Mouse (Mus musculus): ENCODE data around the gene Nlrp3. TPM values are rescaled to one million over a fixed set of nuclear protein-coding genes. Genes with fewer than 3 reads are reported as not detected.

Nlrp3 gene
- polyA plus RNA-seq, 1 experiment from 2014 or later = 0.12 TPM

DNA sequence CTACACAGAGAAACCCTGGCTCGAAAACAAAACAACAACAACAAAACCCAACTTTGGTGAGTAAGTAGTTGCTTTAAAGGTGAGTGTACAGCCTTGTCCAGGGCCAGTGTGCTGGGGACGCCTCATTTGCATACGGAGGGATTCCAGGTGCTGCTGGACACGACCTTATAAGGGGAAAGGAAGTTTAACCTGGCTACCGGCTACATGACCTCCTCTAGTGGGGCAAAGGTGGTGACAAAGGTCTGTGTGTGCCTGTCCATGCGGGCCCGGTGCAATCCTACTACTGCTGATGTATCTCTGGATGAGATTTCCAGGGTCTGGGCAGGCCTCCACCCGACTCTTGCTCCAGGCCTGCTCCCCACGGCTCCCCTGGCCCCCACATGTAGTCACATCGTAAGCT is 28.6 kb upstream of the Nlrp3 start:
- Histone ChIP-seq H3K9me3 (ENCODE audit: control insufficient read depth, low read length) (no peaks in the 10 kb centered on the region), H3K27me3 (replicated peaks; ENCODE audit: control insufficient read depth, insufficient read depth, low read length) (no peaks in the 10 kb centered on the region), H3K4me2 (ENCODE audit: low read length) (no peak overlapping the region), H3K4me3 (ENCODE audit: low read depth, low read length) (no peak overlapping the region), H3K36me3 (ENCODE audit: control insufficient read depth, insufficient read depth, low read length) (peaks cover 9% of the 10 kb centered on the region), H3K9ac (ENCODE audit: low read length) (no peak overlapping the region), H3K4me1 (replicated peaks; ENCODE audit: control insufficient read depth, insufficient read depth, low read length) (no peaks in the 10 kb centered on the region), H3K27ac (ENCODE audit: low read depth) (no peak overlapping the region)
- WGBS = 88% methylated on average over 10 of the region's 10 CpGs
- ATAC-seq (replicated peaks; ENCODE audit: low FRiP score, low TSS enrichment, low read depth) (no peak), DNase-seq (ENCODE audit: low spot score) (no peak)

DNA sequence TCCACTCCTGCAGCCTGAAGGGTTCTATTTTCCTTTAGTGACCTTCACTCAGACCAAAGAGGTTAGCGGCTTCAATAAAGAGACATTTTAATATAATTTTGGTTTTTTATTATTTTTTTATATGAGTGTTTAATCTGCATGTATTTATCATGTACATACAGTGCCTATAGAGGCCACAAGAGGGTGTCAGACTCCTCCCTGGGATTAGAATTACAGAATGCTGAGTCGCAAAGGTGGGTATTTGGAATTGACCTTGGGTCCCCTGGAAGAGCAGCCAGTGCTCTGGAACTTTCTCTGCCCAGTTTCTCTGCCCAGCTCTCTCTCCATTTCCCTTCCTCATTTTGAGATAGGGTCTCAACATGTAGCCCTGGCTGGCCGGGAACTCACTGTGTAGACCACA is 27.8 kb upstream of the Nlrp3 start:
- Histone ChIP-seq H3K9ac (ENCODE audit: low read length) (no peak overlapping the region), H3K4me2 (ENCODE audit: low read length) (no peak overlapping the region), H3K9me3 (ENCODE audit: control insufficient read depth, low read length) (no peaks in the 10 kb centered on the region), H3K36me3 (ENCODE audit: control insufficient read depth, insufficient read depth, low read length) (peaks cover 9% of the 10 kb centered on the region), H3K4me1 (replicated peaks; ENCODE audit: control insufficient read depth, insufficient read depth, low read length) (0 out of 2 replicates have a peak, but pooled peaks cover 3% of the 10 kb centered on the region), H3K4me3 (ENCODE audit: low read depth, low read length) (no peak overlapping the region), H3K27me3 (replicated peaks; ENCODE audit: control insufficient read depth, insufficient read depth, low read length) (no peaks in the 10 kb centered on the region), H3K27ac (ENCODE audit: low read depth) (no peak overlapping the region)
- WGBS = 84% methylated on average over 3 of the region's 3 CpGs
- DNase-seq (ENCODE audit: low spot score) (no peak), ATAC-seq (replicated peaks; ENCODE audit: low FRiP score, low TSS enrichment, low read depth) (no peak)

DNA sequence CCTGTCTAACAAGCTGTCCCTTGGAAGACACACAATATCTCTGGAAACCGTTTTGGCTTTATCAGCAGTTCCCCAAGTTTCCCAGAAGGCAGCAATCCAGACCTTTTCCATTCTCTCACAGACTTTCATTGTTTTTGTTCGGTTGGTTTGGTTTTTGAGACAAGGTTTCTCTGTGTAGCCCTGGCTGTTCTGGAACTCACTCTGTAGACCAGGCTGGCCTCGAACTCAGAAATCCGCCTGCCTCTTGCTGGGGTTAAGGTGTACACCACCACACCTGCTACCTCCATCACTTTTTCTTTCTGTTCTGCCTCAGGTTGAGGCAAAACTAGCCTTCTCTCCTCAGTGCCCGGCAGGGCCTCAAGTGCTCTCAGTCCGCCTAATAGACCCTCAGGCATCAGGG is 27.0 kb upstream of the Nlrp3 start:
- no peak overlapping the region for H3K27ac ChIP-seq (ENCODE audit: low read depth)
- no peaks in the 10 kb centered on the region for H3K27me3 ChIP-seq (replicated peaks; ENCODE audit: control insufficient read depth, insufficient read depth, low read length)
- DNase-seq (ENCODE audit: low spot score) = no peak
- 0 out of 2 replicates have a peak, but pooled peaks cover 3% of the 10 kb centered on the region for H3K4me1 ChIP-seq (replicated peaks; ENCODE audit: control insufficient read depth, insufficient read depth, low read length)
- H3K9me3 ChIP-seq (ENCODE audit: control insufficient read depth, low read length) = no peaks in the 10 kb centered on the region
- H3K36me3 ChIP-seq (ENCODE audit: control insufficient read depth, insufficient read depth, low read length) = peaks cover 9% of the 10 kb centered on the region
- WGBS = 61% methylated on average over 6 of the region's 6 CpGs
- H3K4me2 ChIP-seq (ENCODE audit: low read length) = no peak overlapping the region
- no peak overlapping the region for H3K9ac ChIP-seq (ENCODE audit: low read length)
- ATAC-seq (replicated peaks; ENCODE audit: low FRiP score, low TSS enrichment, low read depth) = no peak
- H3K4me3 ChIP-seq (ENCODE audit: low read depth, low read length) = no peak overlapping the region

DNA sequence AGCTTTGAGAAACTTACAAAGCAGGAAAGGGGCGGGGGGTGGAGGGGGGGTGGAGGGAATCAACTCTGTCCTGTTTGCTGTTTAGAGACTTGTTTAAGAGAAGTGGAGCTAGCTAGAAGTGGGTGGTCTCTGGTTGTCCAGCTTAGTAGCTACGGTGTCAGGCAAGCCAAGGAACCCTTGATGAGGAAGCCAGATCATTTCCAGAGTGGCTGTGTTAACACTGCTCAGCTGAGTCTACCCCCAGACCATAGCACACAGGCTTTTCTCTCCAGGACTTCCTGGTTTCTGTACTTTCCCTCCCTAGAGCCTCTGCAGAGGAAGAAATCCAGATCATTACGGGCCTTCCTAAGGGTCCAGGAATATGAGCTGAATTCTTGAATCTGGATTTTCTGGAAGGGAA is 26.6 kb upstream of the Nlrp3 start:
- H3K27ac ChIP-seq (ENCODE audit: low read depth) = no peak overlapping the region
- DNase-seq (ENCODE audit: low spot score) (no peak), ATAC-seq (replicated peaks; ENCODE audit: low FRiP score, low TSS enrichment, low read depth) (no peak)
- 47% methylated on average over 3 of the region's 3 CpGs for WGBS
- H3K4me2 ChIP-seq (ENCODE audit: low read length) = no peak overlapping the region
- H3K4me3 ChIP-seq (ENCODE audit: low read depth, low read length) = no peak overlapping the region
- H3K27me3 ChIP-seq (replicated peaks; ENCODE audit: control insufficient read depth, insufficient read depth, low read length) = no peaks in the 10 kb centered on the region
- no peak overlapping the region for H3K9ac ChIP-seq (ENCODE audit: low read length)
- H3K4me1 ChIP-seq (replicated peaks; ENCODE audit: control insufficient read depth, insufficient read depth, low read length) = 0 out of 2 replicates have a peak, but pooled peaks cover 3% of the 10 kb centered on the region
- H3K36me3 ChIP-seq (ENCODE audit: control insufficient read depth, insufficient read depth, low read length) = peaks cover 8% of the 10 kb centered on the region
- no peaks in the 10 kb centered on the region for H3K9me3 ChIP-seq (ENCODE audit: control insufficient read depth, low read length)

DNA sequence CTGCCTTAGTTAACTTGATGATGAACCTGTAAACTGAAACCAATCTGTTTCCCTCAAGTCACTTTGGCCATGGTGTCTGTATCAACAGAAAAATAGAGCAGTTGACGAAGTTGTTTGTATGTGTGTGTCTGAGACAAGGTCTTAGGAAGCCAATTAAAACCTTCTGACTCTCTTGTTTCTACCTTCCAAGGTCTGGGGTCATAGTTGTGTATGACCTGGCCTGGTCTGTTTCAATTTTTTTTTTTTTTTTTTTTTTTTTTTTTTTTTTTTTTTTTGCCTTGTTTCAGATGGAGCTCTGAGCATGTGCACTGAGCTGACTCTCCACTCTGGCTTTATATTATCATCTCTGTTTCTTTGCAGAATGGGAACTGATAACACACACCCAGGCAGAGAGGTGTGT is 23.9 kb upstream of the Nlrp3 start:
- no peaks in the 10 kb centered on the region for H3K36me3 ChIP-seq (ENCODE audit: control insufficient read depth, insufficient read depth, low read length)
- 94% methylated on average over 1 of the region's 1 CpGs for WGBS
- DNase-seq (ENCODE audit: low spot score) = no peak

DNA sequence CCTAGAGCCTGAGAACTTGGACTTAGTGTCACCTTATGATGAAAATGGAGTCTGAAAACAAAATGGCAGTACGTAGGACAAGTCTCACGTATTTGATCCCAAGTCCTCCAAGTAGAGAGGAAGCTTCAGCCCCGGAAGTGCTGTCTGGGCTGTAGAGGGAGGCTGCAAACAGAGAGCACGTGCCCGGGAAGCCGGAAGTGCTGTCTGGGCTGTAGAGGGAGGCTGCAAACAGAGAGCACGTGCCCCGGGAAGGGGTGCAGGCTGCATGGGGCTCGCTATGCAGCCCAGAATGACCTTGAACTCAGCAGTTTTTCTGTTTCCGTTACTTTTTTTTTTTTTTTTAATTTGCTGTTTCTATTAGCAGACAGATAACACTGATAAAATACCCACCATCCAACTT is 23.1 kb upstream of the Nlrp3 start:
- Histone ChIP-seq H3K4me3 (ENCODE audit: low read depth, low read length) (no peak overlapping the region), H3K4me1 (replicated peaks; ENCODE audit: control insufficient read depth, insufficient read depth, low read length) (0 out of 2 replicates have a peak, but pooled peaks cover 3% of the 10 kb centered on the region), H3K9me3 (ENCODE audit: control insufficient read depth, low read length) (no peaks in the 10 kb centered on the region), H3K27ac (ENCODE audit: low read depth) (no peak overlapping the region), H3K27me3 (replicated peaks; ENCODE audit: control insufficient read depth, insufficient read depth, low read length) (no peaks in the 10 kb centered on the region), H3K36me3 (ENCODE audit: control insufficient read depth, insufficient read depth, low read length) (no peaks in the 10 kb centered on the region), H3K4me2 (ENCODE audit: low read length) (no peak overlapping the region), H3K9ac (ENCODE audit: low read length) (no peak overlapping the region)
- ATAC-seq (replicated peaks; ENCODE audit: low FRiP score, low TSS enrichment, low read depth) (no peak), DNase-seq (ENCODE audit: low spot score) (no peak)
- WGBS = 39% methylated on average over 10 of the region's 10 CpGs

More for the DNA sequence above, 23.9 kb upstream of the Nlrp3 start:
- no peak overlapping the region for H3K4me2 ChIP-seq (ENCODE audit: low read length)
- H3K4me3 ChIP-seq (ENCODE audit: low read depth, low read length) = no peak overlapping the region
- no peak overlapping the region for H3K9ac ChIP-seq (ENCODE audit: low read length)
- H3K27me3 ChIP-seq (replicated peaks; ENCODE audit: control insufficient read depth, insufficient read depth, low read length) = no peaks in the 10 kb centered on the region
- no peak for ATAC-seq (replicated peaks; ENCODE audit: low FRiP score, low TSS enrichment, low read depth)
- 0 out of 2 replicates have a peak, but pooled peaks cover 3% of the 10 kb centered on the region for H3K4me1 ChIP-seq (replicated peaks; ENCODE audit: control insufficient read depth, insufficient read depth, low read length)
- no peaks in the 10 kb centered on the region for H3K9me3 ChIP-seq (ENCODE audit: control insufficient read depth, low read length)
- no peak overlapping the region for H3K27ac ChIP-seq (ENCODE audit: low read depth)

DNA sequence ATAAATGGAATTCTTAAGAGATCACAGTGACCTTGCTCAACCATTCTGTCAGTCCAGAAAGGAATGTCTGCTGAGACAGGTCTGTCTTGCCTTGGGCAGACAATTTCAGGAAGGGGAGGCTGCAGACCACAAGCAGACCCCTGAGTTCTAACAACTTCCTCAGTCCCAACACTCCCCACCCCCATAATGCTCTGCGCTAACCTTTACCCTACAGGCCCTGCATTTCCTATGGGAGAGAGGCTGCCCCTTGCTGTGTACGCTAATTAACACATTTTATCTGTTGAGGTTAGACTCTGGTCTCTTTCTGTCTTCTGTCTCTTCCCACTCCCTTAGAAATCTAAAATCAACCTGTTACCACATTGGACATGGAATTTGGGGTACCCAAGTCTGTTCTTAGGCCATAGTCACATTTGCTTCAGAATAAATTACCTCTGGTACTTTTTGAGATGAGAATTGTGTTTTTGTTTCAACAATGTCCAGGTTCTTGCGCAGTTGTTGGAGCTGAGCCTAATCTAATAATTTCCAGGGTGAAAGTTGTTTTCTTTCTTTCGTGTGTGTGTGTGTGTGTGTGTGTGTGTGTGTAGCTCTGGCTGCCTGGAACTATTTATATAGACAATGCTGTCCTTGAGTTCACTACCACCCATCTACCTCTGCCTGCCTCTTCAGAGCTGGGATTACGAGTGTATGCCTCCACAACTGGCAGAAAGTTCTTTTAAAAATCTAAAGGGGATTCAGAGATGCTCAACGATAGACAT is 21.4 kb upstream of the Nlrp3 start:
- no peaks in the 10 kb centered on the region for H3K36me3 ChIP-seq (ENCODE audit: control insufficient read depth, insufficient read depth, low read length)
- no peak for ATAC-seq (replicated peaks; ENCODE audit: low FRiP score, low TSS enrichment, low read depth)
- no peak overlapping the region for H3K9ac ChIP-seq (ENCODE audit: low read length)
- H3K4me3 ChIP-seq (ENCODE audit: low read depth, low read length) = no peak overlapping the region
- WGBS = 65% methylated on average over 6 of the region's 6 CpGs
- H3K27me3 ChIP-seq (replicated peaks; ENCODE audit: control insufficient read depth, insufficient read depth, low read length) = no peaks in the 10 kb centered on the region
- no peak for DNase-seq (ENCODE audit: low spot score)
- H3K4me1 ChIP-seq (replicated peaks; ENCODE audit: control insufficient read depth, insufficient read depth, low read length) = 0 out of 2 replicates have a peak, but pooled peaks cover 3% of the 10 kb centered on the region
- H3K27ac ChIP-seq (ENCODE audit: low read depth) = no peak overlapping the region
- no peak overlapping the region for H3K4me2 ChIP-seq (ENCODE audit: low read length)
- H3K9me3 ChIP-seq (ENCODE audit: control insufficient read depth, low read length) = no peaks in the 10 kb centered on the region

DNA sequence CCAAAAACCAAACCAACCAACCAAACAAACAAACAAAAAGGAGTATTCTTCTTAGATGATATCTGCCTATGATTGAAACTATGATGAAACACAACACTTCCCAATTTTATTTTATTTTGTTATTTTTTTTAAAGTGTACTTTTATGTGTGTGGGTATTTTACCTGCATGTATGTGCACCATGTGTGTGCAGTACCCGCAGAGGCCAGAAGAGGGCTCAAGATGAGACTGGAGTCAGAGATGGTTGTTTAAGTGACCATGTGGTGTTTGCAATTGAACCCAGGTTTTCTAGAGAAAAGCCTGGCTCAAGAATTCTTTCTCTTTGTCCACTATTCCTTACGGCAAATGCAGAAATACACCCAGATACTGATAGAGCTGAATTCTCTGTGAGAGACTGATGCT is 17.2 kb upstream of the Nlrp3 start:
- ATAC-seq (replicated peaks; ENCODE audit: low FRiP score, low TSS enrichment, low read depth) = no peak
- H3K9ac ChIP-seq (ENCODE audit: low read length) = no peak overlapping the region
- no peaks in the 10 kb centered on the region for H3K36me3 ChIP-seq (ENCODE audit: control insufficient read depth, insufficient read depth, low read length)
- no peak overlapping the region for H3K4me2 ChIP-seq (ENCODE audit: low read length)
- no peaks in the 10 kb centered on the region for H3K4me1 ChIP-seq (replicated peaks; ENCODE audit: control insufficient read depth, insufficient read depth, low read length)
- H3K27me3 ChIP-seq (replicated peaks; ENCODE audit: control insufficient read depth, insufficient read depth, low read length) = no peaks in the 10 kb centered on the region
- no peaks in the 10 kb centered on the region for H3K9me3 ChIP-seq (ENCODE audit: control insufficient read depth, low read length)
- H3K4me3 ChIP-seq (ENCODE audit: low read depth, low read length) = no peak overlapping the region
- DNase-seq (ENCODE audit: low spot score) = no peak
- no peak overlapping the region for H3K27ac ChIP-seq (ENCODE audit: low read depth)
- 92% methylated on average over 2 of the region's 2 CpGs for WGBS

DNA sequence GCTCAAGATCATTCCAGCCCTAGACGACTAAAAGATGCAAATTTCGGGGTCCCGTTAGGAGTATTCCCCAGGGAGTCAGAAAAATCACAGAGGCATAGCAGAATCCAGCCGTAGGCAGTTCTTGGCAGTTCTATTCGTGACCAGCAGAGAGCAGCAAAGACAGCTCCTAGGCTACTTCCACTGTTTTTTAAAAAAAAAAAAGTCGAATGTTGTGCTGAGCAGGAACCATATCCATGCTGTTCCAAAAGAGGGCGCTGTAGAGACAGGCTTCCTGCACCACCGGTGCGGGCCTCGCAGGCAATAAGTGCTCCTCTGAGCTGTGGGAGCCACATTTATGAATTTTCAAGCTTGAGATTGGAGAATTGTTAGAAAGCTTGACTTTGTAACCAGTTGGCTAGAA is 16.1 kb upstream of the Nlrp3 start:
- no peaks in the 10 kb centered on the region for H3K9me3 ChIP-seq (ENCODE audit: control insufficient read depth, low read length)
- 8% methylated on average over 10 of the region's 10 CpGs for WGBS
- DNase-seq (ENCODE audit: low spot score) (peak; percentile 84), ATAC-seq (replicated peaks; ENCODE audit: low FRiP score, low TSS enrichment, low read depth) (0 out of 2 replicates have a peak, but pooled peaks have one; percentile 23)
- H3K4me3 ChIP-seq (ENCODE audit: low read depth, low read length) = no peak overlapping the region
- H3K27me3 ChIP-seq (replicated peaks; ENCODE audit: control insufficient read depth, insufficient read depth, low read length) = no peaks in the 10 kb centered on the region
- no peak overlapping the region for H3K27ac ChIP-seq (ENCODE audit: low read depth)
- H3K9ac ChIP-seq (ENCODE audit: low read length) = no peak overlapping the region
- no peaks in the 10 kb centered on the region for H3K36me3 ChIP-seq (ENCODE audit: control insufficient read depth, insufficient read depth, low read length)
- H3K4me2 ChIP-seq (ENCODE audit: low read length) = no peak overlapping the region
- no peaks in the 10 kb centered on the region for H3K4me1 ChIP-seq (replicated peaks; ENCODE audit: control insufficient read depth, insufficient read depth, low read length)
